Mouse (Mus musculus): ENCODE data around the gene Pou2f1. TPM values are rescaled to one million over a fixed set of nuclear protein-coding genes. Genes with fewer than 3 reads are reported as not detected.

The Pou2f1 gene
- polyA plus RNA-seq, 1 experiment = 47.7 TPM

GRCm38 (mm10) chr1:165849458-165850445 lies 152.7 kb downstream of the Pou2f1 start:
- Histone ChIP-seq H3K9ac (ENCODE audit: low read depth, poor library complexity, severe bottlenecking) (no peak overlapping the region), H3K4me1 (ENCODE audit: control insufficient read depth, insufficient read depth, low read length) (no peaks in the 10 kb centered on the region), H3K36me3 (ENCODE audit: control insufficient read depth, insufficient read depth, low read length, poor library complexity, severe bottlenecking) (no peaks in the 10 kb centered on the region), H3K9me3 (replicated peaks; ENCODE audit: control insufficient read depth, insufficient read depth, low read length, poor library complexity, severe bottlenecking) (no peaks in the 10 kb centered on the region), H3K27me3 (ENCODE audit: control insufficient read depth, insufficient read depth, low read length, poor library complexity, severe bottlenecking) (no peaks in the 10 kb centered on the region), H3K4me3 (ENCODE audit: low read depth, low read length) (no peak overlapping the region), H3K27ac (ENCODE audit: insufficient read depth, low read length) (no peak overlapping the region)
- TF ChIP-seq EP300 (IDR thresholded peaks at IDR 0.05; ENCODE audit: insufficient read depth, low read depth, low read length) (no peak), CTCF (IDR thresholded peaks at IDR 0.05; ENCODE audit: low read depth, low read length) (no peak), POLR2A (IDR thresholded peaks at IDR 0.05; ENCODE audit: insufficient read depth, low read length) (no peak)

GRCm38 (mm10) chr1:165848881-165849280 lies 153.6 kb downstream of the Pou2f1 start:
- H3K4me3 ChIP-seq (ENCODE audit: low read depth, low read length) = no peak overlapping the region
- TF ChIP-seq EP300 (IDR thresholded peaks at IDR 0.05; ENCODE audit: insufficient read depth, low read depth, low read length) (no peak), CTCF (IDR thresholded peaks at IDR 0.05; ENCODE audit: low read depth, low read length) (no peak), POLR2A (IDR thresholded peaks at IDR 0.05; ENCODE audit: insufficient read depth, low read length) (no peak)

GRCm38 (mm10) chr1:165848417-165848816 lies 154.1 kb downstream of the Pou2f1 start:
- Histone ChIP-seq H3K9ac (ENCODE audit: low read depth, poor library complexity, severe bottlenecking) (no peak overlapping the region), H3K36me3 (ENCODE audit: control insufficient read depth, insufficient read depth, low read length, poor library complexity, severe bottlenecking) (no peaks in the 10 kb centered on the region), H3K4me1 (ENCODE audit: control insufficient read depth, insufficient read depth, low read length) (no peaks in the 10 kb centered on the region), H3K9me3 (replicated peaks; ENCODE audit: control insufficient read depth, insufficient read depth, low read length, poor library complexity, severe bottlenecking) (no peaks in the 10 kb centered on the region), H3K27me3 (ENCODE audit: control insufficient read depth, insufficient read depth, low read length, poor library complexity, severe bottlenecking) (0 out of 2 replicates have a peak, but pooled peaks cover 2% of the 10 kb centered on the region), H3K27ac (ENCODE audit: insufficient read depth, low read length) (no peak overlapping the region), H3K4me3 (ENCODE audit: low read depth, low read length) (no peak overlapping the region)
- TF ChIP-seq POLR2A (IDR thresholded peaks at IDR 0.05; ENCODE audit: insufficient read depth, low read length) (no peak), EP300 (IDR thresholded peaks at IDR 0.05; ENCODE audit: insufficient read depth, low read depth, low read length) (no peak), CTCF (IDR thresholded peaks at IDR 0.05; ENCODE audit: low read depth, low read length) (no peak)

More at GRCm38 (mm10) chr1:165848881-165849280, 153.6 kb downstream of the Pou2f1 start:
- Histone ChIP-seq H3K9ac (ENCODE audit: low read depth, poor library complexity, severe bottlenecking) (no peak overlapping the region), H3K36me3 (ENCODE audit: control insufficient read depth, insufficient read depth, low read length, poor library complexity, severe bottlenecking) (no peaks in the 10 kb centered on the region), H3K27me3 (ENCODE audit: control insufficient read depth, insufficient read depth, low read length, poor library complexity, severe bottlenecking) (0 out of 2 replicates have a peak, but pooled peaks cover 2% of the 10 kb centered on the region), H3K27ac (ENCODE audit: insufficient read depth, low read length) (no peak overlapping the region), H3K9me3 (replicated peaks; ENCODE audit: control insufficient read depth, insufficient read depth, low read length, poor library complexity, severe bottlenecking) (no peaks in the 10 kb centered on the region), H3K4me1 (ENCODE audit: control insufficient read depth, insufficient read depth, low read length) (no peaks in the 10 kb centered on the region)

DNA sequence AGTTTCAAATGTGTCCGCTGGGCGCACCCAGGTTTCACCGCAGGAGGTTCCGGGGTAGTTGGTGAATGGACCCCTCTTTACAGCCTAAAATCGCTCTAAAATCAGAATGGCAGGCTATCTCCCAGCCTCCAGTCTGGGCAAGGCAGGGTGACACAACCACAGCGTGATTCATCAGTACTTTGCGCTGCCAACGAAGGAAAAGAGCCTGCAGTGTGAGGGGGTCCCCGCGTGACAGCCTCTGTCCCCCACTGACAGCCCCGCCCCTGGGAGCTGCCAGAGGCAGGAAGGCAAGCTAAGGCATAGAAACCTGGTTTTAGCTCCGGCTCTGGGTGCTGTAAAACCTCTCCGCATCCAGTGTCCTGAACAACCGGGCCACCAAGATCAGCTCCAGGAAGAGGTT lies 157.1 kb downstream of the Pou2f1 start:
- H3K9me3 ChIP-seq (replicated peaks; ENCODE audit: control insufficient read depth, insufficient read depth, low read length, poor library complexity, severe bottlenecking) = no peaks in the 10 kb centered on the region
- H3K4me3 ChIP-seq (ENCODE audit: low read depth, low read length) = peak overlapping the region; percentile 48
- no peaks in the 10 kb centered on the region for H3K36me3 ChIP-seq (ENCODE audit: control insufficient read depth, insufficient read depth, low read length, poor library complexity, severe bottlenecking)
- H3K27me3 ChIP-seq (ENCODE audit: control insufficient read depth, insufficient read depth, low read length, poor library complexity, severe bottlenecking) = 0 out of 2 replicates have a peak, but pooled peaks cover 2% of the 10 kb centered on the region
- H3K27ac ChIP-seq (ENCODE audit: insufficient read depth, low read length) = no peak overlapping the region
- no peaks in the 10 kb centered on the region for H3K4me1 ChIP-seq (ENCODE audit: control insufficient read depth, insufficient read depth, low read length)
- TF ChIP-seq EP300 (IDR thresholded peaks at IDR 0.05; ENCODE audit: insufficient read depth, low read depth, low read length) = no peak
- no peak for TF ChIP-seq CTCF (IDR thresholded peaks at IDR 0.05; ENCODE audit: low read depth, low read length)
- no peak for TF ChIP-seq POLR2A (IDR thresholded peaks at IDR 0.05; ENCODE audit: insufficient read depth, low read length)
- no peak overlapping the region for H3K9ac ChIP-seq (ENCODE audit: low read depth, poor library complexity, severe bottlenecking)

GRCm38 (mm10) chr1:165844956-165845355 lies 157.5 kb downstream of the Pou2f1 start:
- H3K9me3 ChIP-seq (replicated peaks; ENCODE audit: control insufficient read depth, insufficient read depth, low read length, poor library complexity, severe bottlenecking) = no peaks in the 10 kb centered on the region
- peak overlapping the region; percentile 48 for H3K4me3 ChIP-seq (ENCODE audit: low read depth, low read length)
- no peak for TF ChIP-seq CTCF (IDR thresholded peaks at IDR 0.05; ENCODE audit: low read depth, low read length)
- H3K9ac ChIP-seq (ENCODE audit: low read depth, poor library complexity, severe bottlenecking) = no peak overlapping the region
- H3K27me3 ChIP-seq (ENCODE audit: control insufficient read depth, insufficient read depth, low read length, poor library complexity, severe bottlenecking) = 0 out of 2 replicates have a peak, but pooled peaks cover 2% of the 10 kb centered on the region
- no peak overlapping the region for H3K27ac ChIP-seq (ENCODE audit: insufficient read depth, low read length)
- no peaks in the 10 kb centered on the region for H3K4me1 ChIP-seq (ENCODE audit: control insufficient read depth, insufficient read depth, low read length)
- H3K36me3 ChIP-seq (ENCODE audit: control insufficient read depth, insufficient read depth, low read length, poor library complexity, severe bottlenecking) = no peaks in the 10 kb centered on the region

- Histone ChIP-seq H3K4me1 (ENCODE audit: control insufficient read depth, insufficient read depth, low read length) (no peaks in the 10 kb centered on the region), H3K27ac (ENCODE audit: insufficient read depth, low read length) (no peak overlapping the region), H3K9ac (ENCODE audit: low read depth, poor library complexity, severe bottlenecking) (no peak overlapping the region), H3K4me3 (ENCODE audit: low read depth, low read length) (0 out of 2 replicates have a peak overlapping the region, but pooled peaks have one; percentile 26), H3K36me3 (ENCODE audit: control insufficient read depth, insufficient read depth, low read length, poor library complexity, severe bottlenecking) (no peaks in the 10 kb centered on the region), H3K9me3 (replicated peaks; ENCODE audit: control insufficient read depth, insufficient read depth, low read length, poor library complexity, severe bottlenecking) (no peaks in the 10 kb centered on the region), H3K27me3 (ENCODE audit: control insufficient read depth, insufficient read depth, low read length, poor library complexity, severe bottlenecking) (0 out of 2 replicates have a peak, but pooled peaks cover 2% of the 10 kb centered on the region)
- TF ChIP-seq EP300 (IDR thresholded peaks at IDR 0.05; ENCODE audit: insufficient read depth, low read depth, low read length) (no peak), CTCF (IDR thresholded peaks at IDR 0.05; ENCODE audit: low read depth, low read length) (no peak), POLR2A (IDR thresholded peaks at IDR 0.05; ENCODE audit: insufficient read depth, low read length) (no peak)
Observed at GRCm38 (mm10) chr1:165844466-165844951, 158.0 kb downstream of the Pou2f1 start.
